Mouse (Mus musculus) cerebellum, adult 2 months (tissue): ENCODE results near the gene Wbp2.

Source experiments
- CTCF ChIP-seq: fragments of 200-500 bp; IDR thresholded peaks from 2 replicates; pipeline ENCODE4 v1.5.1; 2011; ENCODE audit warnings: low read depth, mild to moderate bottlenecking, control low read depth, low read length, moderate library complexity, borderline replicate concordance; ENCODE audit not compliant: insufficient read depth
- POLR2A ChIP-seq: fragments of 200-500 bp; IDR thresholded peaks from 2 replicates; pipeline ENCODE4 v1.6.1; 2011; ENCODE audit warnings: low read length, control low read depth, borderline replicate concordance; ENCODE audit not compliant: insufficient read depth

GRCm38 (mm10) chr11:116030898-116031845 lies 55.6 kb downstream of the Wbp2 start:
- TF ChIP-seq POLR2A (no peak), CTCF (no peak)
